Comparison of ENCODE assay signal across 14 mouse cellular contexts in genomic region chr15:80648977-80649606, GRCm38 (mm10). TPM values are rescaled to one million over a fixed set of nuclear protein-coding genes. Genes with fewer than 3 reads are reported as not detected.
DNase-seq lines count a peak whose midpoint lies in the region; ATAC-seq and TF ChIP-seq lines count a peak whose summit lies in the region.
"Had no signal": no experiment of that assay in that cellular context is flagged by ENCODE, and none has a peak within 500 bp of the region (broad histone marks: within the 10 kb centered on the region; RNA-seq: fewer than 3 reads in every experiment).

No protein-coding gene starts in this region.

- H3K36me3 ChIP-seq in stomach, embryonic 14.5 days (ENCODE audit: control insufficient read depth, insufficient read depth, low read length) = no peaks in the 10 kb centered on the region
- H3K36me3 ChIP-seq in kidney, embryonic 14.5 days (ENCODE audit: control insufficient read depth, insufficient read depth, low read length) = no peaks in the 10 kb centered on the region
- H3K36me3 ChIP-seq: kidney, embryonic 15.5 days; limb, embryonic 13.5 days had no signal

- TF ChIP-seq CTCF in layer of hippocampus, adult 2 months (conservative IDR thresholded peaks at IDR 0.05) = peak; percentile 61

- WGBS in stomach, embryonic 14.5 days = 68% methylated on average over 15 of the region's 15 CpGs
- 76% methylated on average over 15 of the region's 15 CpGs for WGBS in kidney, embryonic 14.5 days

- no peak for ATAC-seq in stomach, embryonic 14.5 days (ENCODE audit: insufficient number of reproducible peaks, insufficient read depth, low FRiP score, low read depth)
- no peak for ATAC-seq in kidney, embryonic 14.5 days (ENCODE audit: low FRiP score, low TSS enrichment)
- ATAC-seq: CD4-positive, CD25-positive, alpha-beta regulatory T cell, adult 4 months had no signal

- no peaks in the 10 kb centered on the region for H3K27me3 ChIP-seq in stomach, embryonic 14.5 days (ENCODE audit: control insufficient read depth, insufficient read depth, low read length)
- H3K27me3 ChIP-seq in kidney, embryonic 14.5 days (ENCODE audit: control insufficient read depth, insufficient read depth, low read length) = no peaks in the 10 kb centered on the region
- H3K27me3 ChIP-seq: kidney, embryonic 15.5 days; limb, embryonic 13.5 days had no signal

- H3K27ac ChIP-seq in layer of hippocampus, adult 2 months = no peak overlapping the region
- peak overlapping the region; percentile 55; the same call in 1 of the 2 replicates for H3K27ac ChIP-seq in stomach, embryonic 14.5 days (ENCODE audit: low read length)
- no peak overlapping the region for H3K27ac ChIP-seq in kidney, embryonic 14.5 days (ENCODE audit: low read depth, low read length)
- H3K27ac ChIP-seq: hindbrain, embryonic 14.5 days; kidney, embryonic 15.5 days; limb, embryonic 13.5 days had no signal

- H3K4me2 ChIP-seq in stomach, embryonic 14.5 days (replicated peaks; ENCODE audit: low read depth, low read length) = no peak overlapping the region
- no peak overlapping the region for H3K4me2 ChIP-seq in kidney, embryonic 14.5 days (replicated peaks; ENCODE audit: low read depth, low read length)
- H3K4me2 ChIP-seq: hindbrain, embryonic 14.5 days; kidney, embryonic 15.5 days; limb, embryonic 13.5 days had no signal

- no peaks in the 10 kb centered on the region for H3K9me3 ChIP-seq in stomach, embryonic 14.5 days (ENCODE audit: control insufficient read depth, low read depth, low read length)
- no peaks in the 10 kb centered on the region for H3K9me3 ChIP-seq in kidney, embryonic 14.5 days (ENCODE audit: control insufficient read depth, low read length)
- H3K9me3 ChIP-seq: kidney, embryonic 15.5 days; limb, embryonic 13.5 days had no signal

- H3K4me1 ChIP-seq in stomach, embryonic 14.5 days (ENCODE audit: control insufficient read depth, insufficient read depth, low read length) = no peaks in the 10 kb centered on the region
- no peaks in the 10 kb centered on the region for H3K4me1 ChIP-seq in kidney, embryonic 14.5 days (ENCODE audit: control insufficient read depth, insufficient read depth, low read length)

- H3K9ac ChIP-seq in stomach, embryonic 14.5 days (replicated peaks; ENCODE audit: low read depth, low read length) = no peak overlapping the region
- H3K9ac ChIP-seq in kidney, embryonic 14.5 days (ENCODE audit: low read depth, low read length) = no peak overlapping the region
- H3K9ac ChIP-seq: hindbrain, embryonic 14.5 days; kidney, embryonic 15.5 days; limb, embryonic 13.5 days had no signal

- no peak overlapping the region for H3K4me3 ChIP-seq in layer of hippocampus, adult 2 months
- no peak overlapping the region for H3K4me3 ChIP-seq in stomach, embryonic 14.5 days (ENCODE audit: low read depth, low read length)
- H3K4me3 ChIP-seq in kidney, embryonic 14.5 days (ENCODE audit: low read length) = no peak overlapping the region
- H3K4me3 ChIP-seq: kidney, embryonic 15.5 days; limb, embryonic 13.5 days had no signal

- DNase-seq in layer of hippocampus, adult 2 months (ENCODE audit: low spot score in 2 of 2) = no peak
- no peak for DNase-seq in layer of hippocampus, adult 11-12 months (ENCODE audit: low spot score)
- DNase-seq in 3T3-L1 (ENCODE audit: low read depth, low spot score) (peak; percentile 54), ZHBTc4 (ENCODE audit: low read depth, low spot score) (peak; percentile 39)
- DNase-seq in gastrocnemius, adult 8-10 months (ENCODE audit: low spot score in 2 of 2) = no peak
- DNase-seq in adrenal gland, adult 8-10 months = no peak
- DNase-seq: adrenal gland, postnatal 36 days; lung, adult 2 months had no signal

RNA-seq across cellular contexts. Expression of gene Fam83f, which starts 22.6 kb away (rescaled TPM):
- under 1 TPM in 1 of 2 experiments, not detected in 1; 0.15 TPM for total RNA-seq in layer of hippocampus, adult 2 months (2021)
- 6.9 and 9.3 TPM in 2 replicates for polyA plus RNA-seq in stomach, embryonic 14.5 days (2014; fragmentation: Nextera tagmentation; extraction: Ambion mirVana)
- 1.4 and 2.9 TPM in 2 replicates for polyA plus RNA-seq in kidney, embryonic 14.5 days (2014; fragmentation: Nextera tagmentation; extraction: Ambion mirVana)
- under 1 TPM in 3 of 4 experiments, not detected in 1; 0.13 to 0.18 (median 0.17) TPM for total RNA-seq in gastrocnemius, adult 8-10 months (2022)
- total RNA-seq in adrenal gland, adult 8-10 months (2022) = under 1 TPM in 3 of 4 experiments, not detected in 1; 0.35 to 0.59 (median 0.38) TPM

Comparison
In these comparisons a context has a peak if more than half of its experiments do, and no peak if none do; other contexts are left out.
1. DNase-seq: peak in 3T3-L1 (single experiment) and ZHBTc4 (single experiment); none in layer of hippocampus, adult 2 months (0 of 2), layer of hippocampus, adult 11-12 months (single experiment), gastrocnemius, adult 8-10 months (0 of 2) and adrenal gland, adult 8-10 months (single experiment).